Mouse (Mus musculus) lung, adult 18-20 months (tissue): ENCODE data around the gene Heatr5b.

Source experiments
- DNase-seq, 2 experiments: peaks; one replicate each; pipeline ENCODE4 v3.0.0; 2022; ENCODE audit warnings: mixed read lengths in 2 of 2

Heatr5b gene

DNA sequence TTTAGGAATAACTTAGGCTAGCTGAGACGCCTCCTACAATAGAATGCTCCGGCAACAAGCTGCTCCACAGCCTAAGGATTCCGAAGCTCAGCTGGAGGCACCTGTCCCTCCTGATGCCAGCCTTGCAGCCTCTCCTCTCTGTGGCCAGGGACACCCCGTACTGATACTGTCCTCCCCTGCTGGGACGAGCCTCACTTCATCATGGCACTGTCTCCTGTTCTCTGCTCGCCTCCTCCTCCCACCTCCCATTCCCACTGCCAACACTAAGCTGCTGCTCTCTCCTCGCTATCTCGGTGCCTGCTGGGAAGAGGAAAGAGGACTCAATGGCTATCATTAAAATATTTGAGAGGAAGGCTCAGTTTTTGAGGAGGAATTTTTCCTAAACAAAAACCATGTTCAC lies 67.6 kb downstream of the Heatr5b start:
- DNase-seq, result no peak

- DNase-seq, result no peak
Observed at GRCm38 (mm10) chr17:78766084-78766483, 69.1 kb downstream of the Heatr5b start.

DNA sequence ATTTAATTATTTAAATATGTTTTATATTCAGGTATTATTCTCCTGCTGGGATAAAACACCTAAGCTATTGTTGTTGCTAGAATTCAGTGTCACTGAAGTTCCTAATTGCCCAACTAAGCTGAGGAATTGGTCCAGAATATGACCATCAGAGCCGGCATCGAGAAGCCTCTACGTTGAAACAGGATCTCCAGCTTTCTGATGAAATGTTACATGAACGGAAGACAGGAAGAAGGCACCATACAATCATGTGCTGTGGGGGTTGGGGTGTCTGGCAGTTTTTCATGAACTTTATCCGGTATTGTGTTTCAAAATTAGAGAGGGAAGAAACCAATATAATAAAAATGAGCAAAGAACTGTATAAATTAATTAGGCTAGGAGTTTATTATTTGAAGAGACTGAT lies 71.9 kb downstream of the Heatr5b start:
- DNase-seq, result no peak

DNA sequence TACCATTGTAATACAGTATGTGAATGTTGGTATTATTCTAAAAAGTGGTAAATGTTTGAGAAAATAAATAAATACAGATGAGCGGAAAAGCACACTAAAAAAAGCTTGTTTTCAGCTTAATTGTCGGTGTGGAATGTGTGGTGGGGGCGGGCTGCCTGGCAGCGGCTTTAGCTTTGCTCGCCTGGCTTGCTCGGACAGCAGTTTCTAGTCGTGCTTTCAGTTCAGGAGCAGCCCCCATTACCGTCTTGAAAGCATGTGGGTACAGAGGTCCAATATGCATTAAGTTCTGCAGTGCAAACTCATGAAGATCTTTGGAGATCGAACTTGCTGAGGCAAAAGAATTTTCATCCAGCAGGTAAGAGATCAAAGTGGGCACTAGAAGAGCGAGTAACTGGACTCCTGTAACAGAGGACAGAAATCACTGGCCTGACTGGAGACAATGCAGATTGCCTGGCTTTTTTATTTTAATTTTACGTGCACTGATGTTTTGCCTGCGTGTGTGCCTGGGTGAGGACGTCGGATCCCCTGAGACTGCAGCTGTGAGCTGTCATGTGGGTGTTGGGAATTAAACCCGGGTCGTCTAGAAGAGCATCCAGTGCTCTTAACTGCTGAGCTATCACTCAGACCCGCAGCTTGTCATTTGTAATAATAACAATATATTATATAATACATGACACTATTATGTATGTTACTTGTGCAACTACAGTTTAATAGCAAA lies 82.1 kb downstream of the Heatr5b start:
- DNase-seq, result no peak

GRCm38 (mm10) chr17:78752064-78752463 lies 83.1 kb downstream of the Heatr5b start:
- DNase-seq, result no peak

- DNase-seq, result no peak
Observed at GRCm38 (mm10) chr17:78748440-78748839, 86.7 kb downstream of the Heatr5b start.

GRCm38 (mm10) chr17:78738416-78738815 lies 96.7 kb downstream of the Heatr5b start:
- no peak for DNase-seq

DNA sequence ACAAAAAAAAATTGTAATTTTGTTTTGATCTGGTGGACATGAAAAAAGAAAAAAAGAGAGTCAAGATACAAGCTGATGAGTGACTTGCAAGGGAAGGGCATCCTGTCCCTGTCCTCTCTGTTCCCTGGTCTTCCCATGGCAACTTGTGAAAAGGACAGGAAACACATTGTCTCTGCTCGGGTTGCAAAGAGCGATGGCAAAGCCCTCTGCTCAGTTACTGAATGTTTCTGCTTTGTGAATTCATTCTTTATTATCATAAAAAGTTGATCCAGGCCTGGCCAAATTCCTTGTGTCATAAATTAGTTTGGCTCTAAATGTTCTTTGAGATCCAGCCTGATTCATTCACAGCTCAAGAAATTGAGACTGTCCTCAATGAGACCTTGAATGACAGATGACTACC lies 97.4 kb downstream of the Heatr5b start:
- DNase-seq, result no peak

- DNase-seq, result no peak
Observed at GRCm38 (mm10) chr17:78737096-78737495, 98.1 kb downstream of the Heatr5b start, which contains the start of gene Strn. Gene Strn, minus strand, starts transcription at chr17:78737196.

DNA sequence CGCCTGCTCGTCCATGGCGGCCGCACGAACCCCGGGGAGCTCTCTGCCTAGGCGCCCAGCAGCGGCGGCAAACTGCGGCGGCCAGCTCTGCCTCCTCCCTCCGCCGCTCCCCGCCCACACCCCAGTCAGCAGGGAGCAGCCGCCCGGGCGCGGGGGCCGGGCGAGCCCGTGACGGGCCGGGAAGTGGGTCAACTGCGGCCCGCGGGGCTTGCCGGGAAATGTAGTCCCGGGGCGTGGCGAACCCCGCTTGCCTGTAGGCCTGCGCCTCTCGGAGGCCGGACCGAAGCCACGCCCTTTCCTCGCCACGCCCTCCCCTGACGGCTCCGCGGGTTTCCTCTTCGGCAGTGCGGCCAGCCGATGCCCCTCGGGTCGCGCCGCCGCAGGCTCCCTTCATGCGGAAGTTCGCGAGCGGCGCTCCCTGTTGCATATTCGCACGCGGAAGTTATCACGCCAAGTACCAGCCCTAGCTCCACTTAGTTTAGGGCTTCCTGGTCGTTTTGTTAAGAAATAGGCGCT lies 98.6 kb downstream of the Heatr5b start:
- peak; percentile 100 for DNase-seq

- peak; percentile 9 to 12 for DNase-seq
Observed at GRCm38 (mm10) chr17:78735731-78736472, 99.3 kb downstream of the Heatr5b start.

DNA sequence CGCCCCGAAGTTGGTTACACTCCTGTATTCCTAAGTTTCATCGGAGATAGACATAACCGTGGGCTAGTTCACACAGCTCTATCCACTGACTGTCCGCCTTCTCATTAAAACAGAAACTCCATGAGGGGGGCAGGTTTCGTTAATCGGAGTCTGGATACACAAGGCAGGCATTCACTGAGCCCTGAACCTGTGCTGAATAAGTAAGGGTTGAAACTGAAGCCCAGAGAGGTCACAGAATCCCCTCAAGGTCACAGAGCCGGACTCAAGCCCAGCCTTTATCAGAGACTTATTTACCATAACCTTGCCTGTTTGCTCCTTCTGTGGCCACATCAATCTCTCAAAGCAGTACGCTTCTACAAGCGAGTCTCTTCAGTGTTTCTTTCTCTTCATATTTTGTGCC lies 100.4 kb downstream of the Heatr5b start:
- no peak for DNase-seq

- no peak for DNase-seq
Observed at GRCm38 (mm10) chr17:78732056-78732455, 103.1 kb downstream of the Heatr5b start.

- DNase-seq, result peak; percentile 32 to 57
Observed at GRCm38 (mm10) chr17:78726746-78727449, 108.3 kb downstream of the Heatr5b start.

DNA sequence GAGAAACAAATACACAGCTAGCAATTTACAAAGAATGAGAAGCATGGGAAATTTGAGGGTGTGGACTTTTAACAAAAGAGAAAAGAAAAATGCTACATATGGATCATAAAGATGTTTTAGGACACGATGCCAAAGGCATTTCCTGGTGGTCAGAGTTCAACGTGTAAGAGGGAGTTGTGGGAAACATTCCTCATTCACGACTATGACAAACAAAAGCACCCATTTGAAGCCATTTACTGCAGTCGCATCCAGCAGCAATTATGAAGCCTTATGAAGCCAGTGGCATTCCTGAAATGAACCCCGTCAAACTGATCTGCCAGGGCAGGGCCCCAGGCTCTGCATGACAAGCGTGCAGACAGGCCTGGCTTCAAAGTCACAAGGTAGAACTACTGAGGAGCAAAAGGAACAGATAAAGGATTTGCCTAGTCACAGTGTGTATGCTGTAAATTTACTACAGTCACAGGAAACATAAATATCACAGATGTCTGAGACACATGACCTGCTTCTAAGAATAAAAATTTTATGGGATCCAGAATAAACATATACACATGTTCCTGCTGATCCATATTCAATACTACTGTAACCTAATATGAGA lies 110.6 kb downstream of the Heatr5b start:
- no peak for DNase-seq

GRCm38 (mm10) chr17:78721690-78722089 lies 113.5 kb downstream of the Heatr5b start:
- no peak for DNase-seq

DNA sequence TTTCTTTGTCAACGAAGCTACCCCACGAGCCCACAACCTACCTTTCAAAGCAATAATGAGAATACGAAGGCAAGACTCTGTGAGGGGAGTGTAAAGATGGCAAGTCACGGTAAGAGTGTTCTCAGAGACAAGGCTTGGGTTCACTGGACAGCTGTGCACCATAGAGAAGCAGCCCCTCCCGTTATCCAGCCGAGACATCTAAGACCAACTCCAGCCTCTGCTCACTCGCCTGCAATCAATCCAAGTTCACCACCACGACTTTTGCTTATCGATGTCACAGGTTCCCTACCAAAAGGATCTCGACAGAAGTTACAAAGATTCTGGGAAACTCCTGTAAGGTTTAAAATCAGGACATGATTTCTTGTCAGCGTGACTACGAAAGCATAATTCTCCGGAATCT lies 116.1 kb downstream of the Heatr5b start:
- no peak for DNase-seq

- DNase-seq, result no peak
Observed at GRCm38 (mm10) chr17:78710258-78710657, 124.9 kb downstream of the Heatr5b start.

- DNase-seq, result no peak
Observed at GRCm38 (mm10) chr17:78708422-78708821, 126.7 kb downstream of the Heatr5b start.

DNA sequence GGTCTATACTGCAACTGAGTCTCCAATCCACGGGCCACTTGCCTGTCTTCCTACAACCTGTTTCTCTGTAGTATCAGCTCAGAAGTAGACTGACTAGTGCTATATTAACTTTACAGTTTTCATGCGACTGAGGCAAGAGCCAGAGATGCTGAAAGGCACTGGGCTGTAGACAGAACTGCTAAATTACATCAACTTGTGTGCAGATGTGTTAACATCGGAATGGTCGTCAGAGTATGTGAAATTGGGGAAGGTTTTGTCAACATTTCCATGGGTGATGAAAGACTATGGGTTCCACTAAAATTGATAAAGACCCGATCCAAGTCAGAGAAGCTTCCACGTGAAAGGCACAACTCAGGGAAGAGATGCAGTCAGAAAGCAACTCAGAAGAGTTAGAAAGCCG lies 132.2 kb downstream of the Heatr5b start:
- no peak for DNase-seq
